Mouse (Mus musculus) bone marrow, adult 2 months (tissue): ENCODE data around the gene Cspg5.

Experiments used
- CTCF ChIP-seq: fragments of 200-500 bp; IDR thresholded peaks from 2 replicates; pipeline ENCODE4 v1.5.1; 2011; ENCODE audit warnings: low read length, control low read depth; ENCODE audit not compliant: control insufficient read depth, insufficient read depth
- POLR2A ChIP-seq: fragments of 200-500 bp; IDR thresholded peaks from 2 replicates; pipeline ENCODE4 v1.6.1; 2011; ENCODE audit warnings: low read depth, mild to moderate bottlenecking, control low read depth, low read length, borderline replicate concordance; ENCODE audit not compliant: control insufficient read depth

GRCm38 (mm10) chr9:110263181-110263580, 19.6 kb downstream of the Cspg5 start:
- TF ChIP-seq CTCF (no peak), POLR2A (no peak)
